Mouse (Mus musculus) cortical plate, adult 2 months (tissue): ENCODE results near the gene Car15.
A peak's percentile ranks its signal among the peaks of the same experiment; 100 is the strongest.

Experiments used
- CTCF ChIP-seq: fragments of 200-500 bp; IDR thresholded peaks from 2 replicates; pipeline ENCODE4 v1.5.1; 2011; ENCODE audit warnings: mild to moderate bottlenecking, control low read depth, low read length; ENCODE audit not compliant: insufficient read depth; ENCODE audit errors: extremely low read depth
- POLR2A ChIP-seq: fragments of 200-500 bp; IDR thresholded peaks from 2 replicates; pipeline ENCODE4 v1.6.1; 2011; ENCODE audit warnings: mild to moderate bottlenecking, low read length, control low read depth; ENCODE audit not compliant: insufficient read depth; ENCODE audit errors: extremely low read depth

GRCm38 (mm10) chr16:17833681-17834399 lies 4.3 kb downstream of the Car15 start:
- TF ChIP-seq POLR2A (peak; percentile 8; the same call in 1 of the 2 replicates), CTCF (no peak)
